Mouse (Mus musculus) olfactory bulb, adult 2 months (tissue): ENCODE results near the gene Trpt1.

Experiments used
- CTCF ChIP-seq: fragments of 200-500 bp; IDR thresholded peaks from 2 replicates; pipeline ENCODE4 v1.5.1; 2012; ENCODE audit warnings: low read depth, mild to moderate bottlenecking, low read length, moderate library complexity; ENCODE audit not compliant: insufficient read depth
- POLR2A ChIP-seq: fragments of 200-500 bp; IDR thresholded peaks from 2 replicates; pipeline ENCODE4 v1.6.1; 2012; ENCODE audit warnings: mild to moderate bottlenecking, low read depth, low read length, moderate library complexity; ENCODE audit not compliant: insufficient read depth

DNA sequence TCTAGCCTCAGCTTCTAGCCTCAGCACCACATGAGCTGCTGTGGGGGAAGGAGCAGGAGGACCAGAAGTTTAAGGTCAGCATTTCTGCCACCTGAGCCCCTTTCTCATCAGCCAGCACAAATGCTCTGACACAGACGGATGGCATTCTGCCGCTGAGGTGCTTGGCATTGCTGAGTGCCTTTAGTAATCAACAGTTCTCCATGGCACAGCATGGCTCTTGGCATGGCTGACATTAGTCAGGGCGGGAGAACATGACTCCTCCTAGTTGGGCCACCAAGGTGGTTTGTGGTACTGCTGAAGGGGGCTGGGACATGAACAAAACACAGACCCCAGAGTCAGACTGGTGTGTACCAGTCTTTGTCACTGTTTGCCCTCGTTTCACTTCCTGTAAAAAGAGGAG lies 47.7 kb upstream of the Trpt1 start:
- TF ChIP-seq CTCF (no peak), POLR2A (no peak)
